Mouse (Mus musculus) liver, embryonic 11.5 days (tissue): ENCODE data around the gene Fam102a. TPM values are rescaled to one million over a fixed set of nuclear protein-coding genes. Genes with fewer than 3 reads are reported as not detected.

Experiments
- ATAC-seq: fragments of 200-750 bp; cut with Nextera tagmentation; replicated peaks from 2 replicates; pipeline ENCODE4 v1.8.0; 2017; ENCODE audit warnings: moderate number of reproducible peaks, mild to moderate bottlenecking, moderate TSS enrichment, moderate library complexity; ENCODE audit not compliant: low FRiP score
- DNase-seq: peaks from one replicate; pipeline ENCODE4 v3.0.0-alpha.2; 2017; ENCODE audit warnings: low spot score
- H3K27ac ChIP-seq: fragments of 300-500 bp; sonication (generic); 2 replicates; pipeline ENCODE4 v1.5.1; 2014; ENCODE audit warnings: mild to moderate bottlenecking, low read depth, low read length, control low read depth
- H3K27me3 ChIP-seq: fragments of 300-500 bp; sonication (generic); replicated peaks from 2 replicates; pipeline ENCODE4 v1.6.1; 2014; ENCODE audit warnings: low read length, mixed read lengths; ENCODE audit not compliant: control insufficient read depth, insufficient read depth
- H3K36me3 ChIP-seq: fragments of 300-500 bp; sonication (generic); 2 replicates; pipeline ENCODE4 v1.6.1; 2014; ENCODE audit warnings: mild to moderate bottlenecking, low read length, moderate library complexity, mixed read lengths; ENCODE audit not compliant: control insufficient read depth, insufficient read depth
- H3K4me1 ChIP-seq: fragments of 300-500 bp; sonication (generic); replicated peaks from 2 replicates; pipeline ENCODE4 v1.6.1; 2014; ENCODE audit warnings: low read length, mixed read lengths; ENCODE audit not compliant: control insufficient read depth, insufficient read depth
- H3K4me2 ChIP-seq: fragments of 300-500 bp; sonication (generic); 2 replicates; pipeline ENCODE4 v1.6.1; 2014; ENCODE audit warnings: mild to moderate bottlenecking, control low read depth, moderate library complexity
- H3K4me3 ChIP-seq: fragments of 300-500 bp; sonication (generic); 2 replicates; pipeline ENCODE4 v1.5.1; 2014; ENCODE audit warnings: low read depth, low read length, control low read depth
- H3K9ac ChIP-seq: fragments of 300-500 bp; sonication (generic); 2 replicates; pipeline ENCODE4 v1.6.1; 2014; ENCODE audit warnings: low read depth, low read length, control low read depth
- H3K9me3 ChIP-seq: fragments of 300-500 bp; sonication (generic); 2 replicates; pipeline ENCODE4 v1.6.1; 2016; ENCODE audit warnings: low read length, inconsistent platforms, mixed read lengths; ENCODE audit not compliant: control insufficient read depth
- WGBS: fragments of 180-500 bp; shearing (Covaris S2); extraction: QIAGEN DNeasy Blood & Tissue Kit; methylation state at CpG from one replicate; pipeline ENCODE4 v1.1.7; 2014; 5-methylcytosine and 5-hydroxymethylcytosine counted together
- polyA plus RNA-seq: library from polyadenylated mRNA; unstranded; fragments of >200 nt; fragmentation: Nextera tagmentation; extraction: Ambion mirVana; gene quantifications from 2 replicates; pipeline ENCODE4 v1.2.1, GENCODE M21; 2014

Gene Fam102a
- polyA plus RNA-seq, 1 experiment from 2014 or later: 6.5 TPM

- ATAC-seq (no peak), DNase-seq (no peak)
- H3K4me1 ChIP-seq: peaks cover 17% of the 10 kb centered on the region
- no peak overlapping the region for H3K27ac ChIP-seq
- no peaks in the 10 kb centered on the region for H3K9me3 ChIP-seq
- H3K9ac ChIP-seq: no peak overlapping the region
- no peak overlapping the region for H3K4me3 ChIP-seq
- no peaks in the 10 kb centered on the region for H3K27me3 ChIP-seq
- 61% methylated on average over 22 of the region's 22 CpGs for WGBS
- no peak overlapping the region for H3K4me2 ChIP-seq
- H3K36me3 ChIP-seq: no peaks in the 10 kb centered on the region
Observed at GRCm38 (mm10) chr2:32506673-32507668, 28.2 kb upstream of the Fam102a start.

DNA sequence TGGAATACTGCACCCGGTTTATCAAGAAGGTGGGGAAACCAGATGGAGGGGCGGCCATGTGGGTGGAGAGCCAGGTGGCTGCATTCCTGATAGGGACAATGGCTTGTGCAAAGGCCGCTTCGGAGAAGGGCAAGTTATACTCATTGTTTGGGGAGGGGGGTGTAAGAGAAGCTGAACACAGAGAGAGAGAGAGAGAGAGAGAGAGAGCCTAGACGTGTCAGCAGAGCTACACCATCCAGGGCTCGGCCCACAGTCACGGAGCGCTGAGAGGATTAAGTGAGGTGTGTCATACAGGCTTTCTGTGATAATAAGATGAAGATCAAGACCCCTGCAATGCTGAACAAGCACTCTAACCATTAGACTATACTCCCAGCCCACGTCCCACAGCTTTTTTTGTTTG lies 27.2 kb upstream of the Fam102a start:
- no peak overlapping the region for H3K9ac ChIP-seq
- no peak overlapping the region for H3K27ac ChIP-seq
- no peak overlapping the region for H3K4me3 ChIP-seq
- H3K4me2 ChIP-seq: no peak overlapping the region
- DNase-seq (no peak), ATAC-seq (no peak)
- WGBS: 74% methylated on average over 9 of the region's 9 CpGs
- H3K4me1 ChIP-seq: peaks cover 16% of the 10 kb centered on the region
- H3K27me3 ChIP-seq: no peaks in the 10 kb centered on the region
- no peaks in the 10 kb centered on the region for H3K36me3 ChIP-seq
- H3K9me3 ChIP-seq: no peaks in the 10 kb centered on the region

DNA sequence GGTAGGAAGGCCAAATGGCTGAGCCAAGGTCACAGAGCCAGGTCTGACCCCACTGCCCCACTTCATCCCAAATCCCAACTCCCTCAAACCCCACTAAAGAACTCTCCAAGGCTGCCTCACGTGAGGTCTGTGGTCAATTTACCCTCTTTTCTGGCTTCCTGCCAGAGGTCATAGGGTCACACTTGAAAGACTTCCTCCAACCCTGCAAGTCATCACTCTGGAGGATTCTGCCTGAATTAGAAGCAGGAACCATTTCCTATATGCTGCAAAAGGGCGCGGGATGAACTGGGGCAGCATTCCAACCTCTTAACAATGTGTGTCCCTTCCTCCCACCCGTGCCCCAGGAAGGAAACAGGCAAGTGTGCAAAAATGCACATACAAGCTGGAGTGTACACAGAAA lies 25.8 kb upstream of the Fam102a start:
- no peaks in the 10 kb centered on the region for H3K27me3 ChIP-seq
- H3K27ac ChIP-seq: peak overlapping the region; percentile 20; the same call in 1 of the 2 replicates
- H3K9ac ChIP-seq: no peak overlapping the region
- DNase-seq: no peak
- H3K4me2 ChIP-seq: no peak overlapping the region
- no peak for ATAC-seq
- peaks cover 17% of the 10 kb centered on the region for H3K4me1 ChIP-seq
- H3K4me3 ChIP-seq: no peak overlapping the region
- H3K9me3 ChIP-seq: no peaks in the 10 kb centered on the region
- 20% methylated on average over 4 of the region's 4 CpGs for WGBS
- no peaks in the 10 kb centered on the region for H3K36me3 ChIP-seq

DNA sequence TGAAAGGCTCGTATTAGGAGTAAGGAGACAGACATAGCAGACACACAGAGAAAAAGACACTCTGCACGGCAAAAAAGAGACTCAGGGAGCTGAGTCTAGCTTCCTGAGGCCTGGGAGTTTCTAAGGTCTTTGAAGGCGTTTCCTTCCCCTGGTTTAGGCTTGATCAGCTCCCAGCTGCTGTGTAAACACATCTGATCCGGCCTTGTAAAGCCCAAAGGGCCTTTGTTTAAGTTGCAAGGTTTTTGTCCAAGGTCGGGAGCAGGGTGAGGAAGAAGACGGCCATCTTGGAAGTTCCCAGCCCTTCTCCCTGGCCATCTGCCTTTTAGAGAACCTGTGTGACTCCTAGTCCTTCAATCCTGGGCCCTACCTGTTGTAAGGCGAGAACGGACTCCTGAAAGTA lies 25.2 kb upstream of the Fam102a start:
- no peaks in the 10 kb centered on the region for H3K27me3 ChIP-seq
- H3K9me3 ChIP-seq: no peaks in the 10 kb centered on the region
- no peak overlapping the region for H3K4me3 ChIP-seq
- H3K27ac ChIP-seq: peak overlapping the region; percentile 20; the same call in 1 of the 2 replicates
- no peaks in the 10 kb centered on the region for H3K36me3 ChIP-seq
- ATAC-seq: no peak
- no peak for DNase-seq
- WGBS: 55% methylated on average over 8 of the region's 8 CpGs
- no peak overlapping the region for H3K4me2 ChIP-seq
- H3K4me1 ChIP-seq: peaks cover 19% of the 10 kb centered on the region
- H3K9ac ChIP-seq: no peak overlapping the region

GRCm38 (mm10) chr2:32512592-32512991 lies 22.5 kb upstream of the Fam102a start:
- Histone ChIP-seq H3K4me1 (peaks cover 15% of the 10 kb centered on the region), H3K9ac (no peak overlapping the region), H3K4me3 (no peak overlapping the region), H3K27ac (no peak overlapping the region), H3K27me3 (no peaks in the 10 kb centered on the region), H3K9me3 (no peaks in the 10 kb centered on the region), H3K36me3 (no peaks in the 10 kb centered on the region), H3K4me2 (no peak overlapping the region)
- ATAC-seq (no peak), DNase-seq (no peak)
- 66% methylated on average over 7 of the region's 7 CpGs for WGBS

- no peak overlapping the region for H3K4me3 ChIP-seq
- DNase-seq (no peak), ATAC-seq (no peak)
- H3K4me2 ChIP-seq: no peak overlapping the region
- H3K4me1 ChIP-seq: peaks cover 8% of the 10 kb centered on the region
- no peaks in the 10 kb centered on the region for H3K27me3 ChIP-seq
- H3K27ac ChIP-seq: no peak overlapping the region
- no peaks in the 10 kb centered on the region for H3K9me3 ChIP-seq
- WGBS: 23% methylated on average over 6 of the region's 6 CpGs
- no peak overlapping the region for H3K9ac ChIP-seq
- H3K36me3 ChIP-seq: no peaks in the 10 kb centered on the region
Observed at GRCm38 (mm10) chr2:32514335-32514734, 20.8 kb upstream of the Fam102a start.

DNA sequence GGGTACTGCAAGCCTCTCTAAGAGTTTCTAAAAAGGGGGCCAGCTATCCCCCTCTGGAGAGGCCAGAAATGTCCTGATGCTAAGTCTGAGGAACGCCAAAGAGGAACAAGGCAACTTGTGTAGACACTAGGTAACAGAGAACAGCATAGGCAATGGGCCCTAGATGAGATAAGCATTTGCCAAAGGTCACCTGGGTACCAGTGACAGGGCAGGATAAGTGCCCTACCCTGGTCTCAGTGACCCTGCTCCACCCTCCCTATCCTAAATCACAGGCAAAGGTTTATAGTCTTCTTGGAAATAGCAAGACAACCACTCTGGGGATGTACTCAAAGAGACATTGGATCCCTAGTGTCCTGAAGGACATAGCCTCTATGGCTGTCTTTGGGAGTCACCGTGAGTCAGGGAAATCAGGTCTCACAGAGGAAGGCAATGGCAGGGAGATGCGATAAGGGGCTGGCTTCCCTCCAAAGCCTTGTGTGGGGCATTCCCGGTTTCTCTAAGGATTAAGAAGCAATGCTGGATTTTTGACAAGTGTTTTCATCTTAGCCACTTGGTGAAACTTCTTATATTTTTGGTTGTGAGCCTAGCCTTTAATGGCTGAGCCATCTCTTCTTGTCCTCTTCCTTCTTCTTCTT lies 17.8 kb upstream of the Fam102a start:
- H3K4me3 ChIP-seq: no peak overlapping the region
- DNase-seq: no peak
- H3K9ac ChIP-seq: no peak overlapping the region
- H3K9me3 ChIP-seq: no peaks in the 10 kb centered on the region
- no peaks in the 10 kb centered on the region for H3K36me3 ChIP-seq
- H3K4me2 ChIP-seq: no peak overlapping the region
- 73% methylated on average over 4 of the region's 4 CpGs for WGBS
- H3K4me1 ChIP-seq: peaks cover 3% of the 10 kb centered on the region; the same call in 1 of the 2 replicates
- no peaks in the 10 kb centered on the region for H3K27me3 ChIP-seq
- H3K27ac ChIP-seq: no peak overlapping the region
- no peak for ATAC-seq

DNA sequence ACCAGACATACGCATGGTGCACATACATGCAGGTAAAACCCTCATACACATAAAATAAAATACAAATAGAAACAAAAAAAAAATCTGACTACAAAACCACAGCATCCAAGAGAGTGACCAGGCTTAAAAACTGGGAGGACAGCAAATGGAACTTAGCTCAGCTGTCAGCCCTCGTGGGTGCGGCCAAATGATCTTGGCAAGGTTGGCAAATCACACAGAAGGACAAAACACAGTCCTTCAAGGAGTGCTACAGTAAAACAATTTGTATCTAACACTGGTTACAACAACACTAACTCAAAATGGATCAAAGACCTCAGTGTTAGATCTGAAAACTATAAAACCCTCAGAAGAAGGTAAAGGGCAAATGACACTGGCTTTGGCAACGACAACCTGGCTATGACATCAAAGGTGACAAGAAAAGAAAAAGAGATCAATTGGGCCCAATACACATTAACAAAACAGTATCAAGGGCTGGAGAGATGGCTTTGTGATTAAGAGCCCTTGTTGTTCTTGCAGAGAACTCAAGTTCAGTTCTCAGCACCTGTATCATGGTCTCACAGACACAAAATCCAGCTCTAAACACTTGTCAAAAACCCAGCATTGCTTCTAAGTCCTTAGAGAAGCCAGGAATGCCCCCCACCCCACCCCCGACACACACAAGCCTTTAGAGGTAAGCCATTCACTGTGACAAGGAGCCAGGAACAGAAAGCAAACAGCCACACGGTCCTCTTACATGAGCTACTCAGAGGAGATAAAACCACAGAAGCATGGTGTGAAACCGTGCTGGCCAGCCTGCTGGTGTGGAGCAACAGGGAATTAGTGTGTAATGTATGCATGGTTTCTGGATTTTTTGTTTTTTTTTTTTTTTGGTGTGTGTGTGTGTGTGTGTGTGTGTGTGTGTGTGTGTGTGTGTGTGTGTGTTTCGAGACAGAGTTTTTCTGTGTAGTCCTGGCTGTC lies 14.8 kb upstream of the Fam102a start:
- Histone ChIP-seq H3K27me3 (no peaks in the 10 kb centered on the region), H3K4me1 (no peaks in the 10 kb centered on the region), H3K4me3 (no peak overlapping the region), H3K4me2 (no peak overlapping the region), H3K36me3 (no peaks in the 10 kb centered on the region), H3K9ac (no peak overlapping the region), H3K27ac (no peak overlapping the region), H3K9me3 (no peaks in the 10 kb centered on the region)
- ATAC-seq: no peak
- no peak for DNase-seq
- WGBS: 66% methylated on average over 7 of the region's 8 CpGs
